Mouse (Mus musculus): ENCODE measurements at regions not wholly inside any gene's neighbourhood (a gene's known extent, or its start where the extent isn't known, plus 50 kb on each side); places are given as distances from the start of the nearest gene placed in this dataset.

- no peak for TF ChIP-seq GATA1 (IDR thresholded peaks at IDR 0.05; ENCODE audit: low read depth, low read length)
- no peak for TF ChIP-seq CTCF (IDR thresholded peaks at IDR 0.05 in 2 of 3, conservative IDR thresholded peaks at IDR 0.05 in 1 of 3; ENCODE audit: control insufficient read depth in 1 of 3, insufficient read depth in 1 of 3, low read depth in 2 of 3, low read length in 3 of 3, poor library complexity in 1 of 3, severe bottlenecking in 1 of 3)
- TF ChIP-seq HCFC1 (IDR thresholded peaks at IDR 0.05; ENCODE audit: low read depth, low read length), result no peak
- TF ChIP-seq ELF1 (IDR thresholded peaks at IDR 0.05; ENCODE audit: low read depth, low read length), result no peak
- TF ChIP-seq MXI1 (IDR thresholded peaks at IDR 0.05; ENCODE audit: low read depth, low read length), result no peak
- no peak for TF ChIP-seq SIN3A (IDR thresholded peaks at IDR 0.05; ENCODE audit: low read length)
- TF ChIP-seq EP300 (IDR thresholded peaks at IDR 0.05; ENCODE audit: low read depth in 1 of 2, low read length in 2 of 2), result no peak
- no peak for TF ChIP-seq ZKSCAN1 (IDR thresholded peaks at IDR 0.05; ENCODE audit: low read depth, low read length)
- TF ChIP-seq POLR2A (IDR thresholded peaks at IDR 0.05; ENCODE audit: control insufficient read depth in 1 of 2, insufficient read depth in 1 of 2, low read depth in 1 of 2, low read length in 2 of 2, poor library complexity in 1 of 2), result no peak
- TF ChIP-seq TCF12 (IDR thresholded peaks at IDR 0.05; ENCODE audit: low read depth, low read length), result no peak
- TF ChIP-seq MAFK (IDR thresholded peaks at IDR 0.05; ENCODE audit: borderline replicate concordance, low read depth, low read length), result no peak
- TF ChIP-seq GABPA (IDR thresholded peaks at IDR 0.05; ENCODE audit: low read depth, low read length), result no peak
- no peak for TF ChIP-seq SMC3 (IDR thresholded peaks at IDR 0.05; ENCODE audit: low read depth, low read length)
- TF ChIP-seq JUND (IDR thresholded peaks at IDR 0.05; ENCODE audit: low read depth, low read length), result no peak
Measured at GRCm38 (mm10) chr6:135495841-135496240, 133.5 kb downstream of the Emp1 start.

All from MEL (cell line).